Mouse (Mus musculus) lung, adult 2 months (tissue): Measurements from ENCODE around the gene Sar1a. TPM values are rescaled to one million over a fixed set of nuclear protein-coding genes. Genes with fewer than 3 reads are reported as not detected.

Source experiments
- DNase-seq: peaks from one replicate; pipeline ENCODE4 v3.0.0; 2022
- H3K4me1 ChIP-seq: fragments of 200-500 bp; 2 replicates; pipeline ENCODE4 v1.6.1; 2011; ENCODE audit warnings: low read length; ENCODE audit not compliant: control insufficient read depth, insufficient read depth
- H3K4me3 ChIP-seq: fragments of 200-500 bp; replicated peaks from 2 replicates; pipeline ENCODE3; 2011; ENCODE audit warnings: low read depth, mild to moderate bottlenecking, control low read depth, low read length; ENCODE audit errors: extremely low read depth
- CTCF ChIP-seq: fragments of 200-500 bp; IDR thresholded peaks from 2 replicates; pipeline ENCODE4 v1.5.1; 2011; ENCODE audit warnings: mild to moderate bottlenecking, low read length, control low read depth; ENCODE audit not compliant: insufficient read depth
- POLR2A ChIP-seq: fragments of 200-500 bp; IDR thresholded peaks from 2 replicates; pipeline ENCODE4 v1.6.1; 2011; ENCODE audit warnings: low read depth, mild to moderate bottlenecking, control low read depth, low read length, borderline replicate concordance; ENCODE audit errors: extremely low read depth
- WGBS: fragments of 180-500 bp; shearing (Covaris S2); methylation state at CpG from one replicate; pipeline ENCODE4 v1.1.7; 2018; 5-methylcytosine and 5-hydroxymethylcytosine counted together
- polyA plus RNA-seq: library from polyadenylated mRNA; depleted of rRNA; stranded (reverse); fragments of >200 nt; gene quantifications from 2 replicates; pipeline ENCODE4 v1.2.3, GENCODE M21; 2012

Sar1a gene
- polyA plus RNA-seq, 1 experiment: 79.6 TPM

GRCm38 (mm10) chr10:61654691-61655090 is 25.4 kb upstream of the Sar1a start:
- no peak for TF ChIP-seq POLR2A
- TF ChIP-seq CTCF: no peak
- 0 out of 2 replicates have a peak, but pooled peaks cover 2% of the 10 kb centered on the region for H3K4me1 ChIP-seq
- H3K4me3 ChIP-seq: no peak overlapping the region
- WGBS: 65% methylated on average over 7 of the region's 7 CpGs
- DNase-seq: no peak

GRCm38 (mm10) chr10:61655188-61655587 is 24.9 kb upstream of the Sar1a start:
- DNase-seq: no peak
- no peak for TF ChIP-seq CTCF
- no peak for TF ChIP-seq POLR2A
- no peak overlapping the region for H3K4me3 ChIP-seq
- WGBS: 80% methylated on average over 3 of the region's 3 CpGs
- H3K4me1 ChIP-seq: 0 out of 2 replicates have a peak, but pooled peaks cover 2% of the 10 kb centered on the region

- WGBS: 86% methylated on average over 18 of the region's 18 CpGs
- H3K4me3 ChIP-seq: no peak overlapping the region
- DNase-seq: no peak
- H3K4me1 ChIP-seq: 0 out of 2 replicates have a peak, but pooled peaks cover 2% of the 10 kb centered on the region
- no peak for TF ChIP-seq POLR2A
- TF ChIP-seq CTCF: no peak
Observed at GRCm38 (mm10) chr10:61656928-61657882, 22.9 kb upstream of the Sar1a start.

- DNase-seq: peak; percentile 27
- 0 out of 2 replicates have a peak, but pooled peaks have one; percentile 8 for TF ChIP-seq CTCF
- no peak for TF ChIP-seq POLR2A
- Histone ChIP-seq H3K4me3 (no peak overlapping the region), H3K4me1 (0 out of 2 replicates have a peak, but pooled peaks cover 2% of the 10 kb centered on the region)
- 21% methylated on average over 4 of the region's 4 CpGs for WGBS
Observed at GRCm38 (mm10) chr10:61657985-61658384, 22.1 kb upstream of the Sar1a start.

- whole genome bisulfite sequencing: 75% methylated on average over 8 of the region's 8 CpGs
- DNase-seq: no peak
- H3K4me1 ChIP-seq: 0 out of 2 replicates have a peak, but pooled peaks cover 2% of the 10 kb centered on the region
- no peak for TF ChIP-seq CTCF
- no peak for TF ChIP-seq POLR2A
- H3K4me3 ChIP-seq: no peak overlapping the region
Observed at GRCm38 (mm10) chr10:61661887-61662286, 18.2 kb upstream of the Sar1a start.

- TF ChIP-seq CTCF: no peak
- TF ChIP-seq POLR2A: no peak
- DNase-seq: no peak
- Histone ChIP-seq H3K4me1 (0 out of 2 replicates have a peak, but pooled peaks cover 2% of the 10 kb centered on the region), H3K4me3 (no peak overlapping the region)
- WGBS: 71% methylated on average over 10 of the region's 10 CpGs
Observed at GRCm38 (mm10) chr10:61662391-61662988, 17.6 kb upstream of the Sar1a start.

- 92% methylated on average over 10 of the region's 10 CpGs for WGBS
- no peak for DNase-seq
- H3K4me3 ChIP-seq: no peak overlapping the region
- TF ChIP-seq CTCF (no peak), POLR2A (no peak)
- no peaks in the 10 kb centered on the region for H3K4me1 ChIP-seq
Observed at GRCm38 (mm10) chr10:61665111-61665510, 15.0 kb upstream of the Sar1a start.

GRCm38 (mm10) chr10:61665651-61666050 is 14.4 kb upstream of the Sar1a start:
- 90% methylated on average over 3 of the region's 3 CpGs for WGBS
- Histone ChIP-seq H3K4me3 (no peak overlapping the region), H3K4me1 (no peaks in the 10 kb centered on the region)
- TF ChIP-seq CTCF (no peak), POLR2A (no peak)
- no peak for DNase-seq

- no peak overlapping the region for H3K4me3 ChIP-seq
- TF ChIP-seq CTCF: no peak
- no peak for TF ChIP-seq POLR2A
- WGBS: 69% methylated on average over 7 of the region's 7 CpGs
Observed at GRCm38 (mm10) chr10:61669289-61669688, 10.8 kb upstream of the Sar1a start.

GRCm38 (mm10) chr10:61669896-61670295 is 10.2 kb upstream of the Sar1a start:
- no peaks in the 10 kb centered on the region for H3K4me1 ChIP-seq
- no peak overlapping the region for H3K4me3 ChIP-seq
- no peak for DNase-seq
- TF ChIP-seq CTCF (no peak), POLR2A (no peak)

More at GRCm38 (mm10) chr10:61669289-61669688, 10.8 kb upstream of the Sar1a start:
- DNase-seq: no peak
- H3K4me1 ChIP-seq: no peaks in the 10 kb centered on the region
